Mouse (Mus musculus) spleen, adult 2 months (tissue): ENCODE data around the gene Abcc3.
A peak's percentile ranks its signal among the peaks of the same experiment; 100 is the strongest.

ENCODE experiments used
- CTCF ChIP-seq: fragments of 200-500 bp; IDR thresholded peaks from 2 replicates; pipeline ENCODE4 v1.5.1; 2011; ENCODE audit warnings: mild to moderate bottlenecking, inconsistent platforms; ENCODE audit not compliant: insufficient read depth, insufficient read length, insufficient replicate concordance; ENCODE audit errors: extremely low read depth
- POLR2A ChIP-seq: fragments of 200-500 bp; IDR thresholded peaks from 2 replicates; pipeline ENCODE4 v1.6.1; 2011; ENCODE audit warnings: low read depth, low read length, inconsistent platforms

DNA sequence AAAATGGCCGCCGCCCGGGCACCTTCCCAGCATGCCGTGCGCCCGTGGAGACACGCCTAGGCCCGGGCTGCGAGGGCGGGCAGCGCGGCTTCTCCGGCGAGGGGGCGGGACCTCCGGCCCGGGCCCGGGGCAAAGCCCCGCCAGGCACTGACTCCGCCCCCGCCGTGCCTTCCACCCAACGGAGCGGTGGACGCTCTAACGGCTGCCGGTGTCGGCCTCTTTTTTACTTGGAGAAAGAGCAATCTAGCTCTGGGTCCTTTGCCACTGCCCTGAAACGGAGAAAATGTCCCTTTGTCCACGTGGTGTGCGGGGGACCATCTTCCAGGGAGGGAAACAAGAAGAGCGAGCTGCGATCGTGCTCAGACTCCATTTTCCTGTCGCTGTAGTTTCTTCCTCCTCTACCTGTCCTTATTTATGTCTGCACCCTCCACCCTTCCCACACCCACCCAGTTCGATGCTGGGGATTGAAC lies 70.8 kb downstream of the Abcc3 start, which contains the start of gene Luc7l3:
- TF ChIP-seq POLR2A = peak; percentile 82
- no peak for TF ChIP-seq CTCF
